Mouse (Mus musculus) cerebellum, adult 2 months (tissue): ENCODE data around the gene Glod4. TPM values are rescaled to one million over a fixed set of nuclear protein-coding genes. Genes with fewer than 3 reads are reported as not detected.
"Not testable (repeated sequence)": the region's sequence is repeated elsewhere in the genome, so short reads cannot be mapped to it uniquely, and the experiment has no call there.

ENCODE experiments used
- DNase-seq, 2 experiments: peaks; one replicate each; pipeline ENCODE4 v3.0.0; 2021
- H3K27ac ChIP-seq: fragments of 200-500 bp; 2 replicates; pipeline ENCODE4 v1.5.1; 2012; ENCODE audit warnings: low read length, control low read depth, inconsistent platforms; ENCODE audit not compliant: insufficient read depth
- H3K27me3 ChIP-seq: fragments of 200-500 bp; 2 replicates; pipeline ENCODE4 v1.6.1; 2012; ENCODE audit warnings: inconsistent platforms, mild to moderate bottlenecking, low read length, moderate library complexity; ENCODE audit not compliant: control insufficient read depth, insufficient read depth
- H3K4me1 ChIP-seq: fragments of 200-500 bp; 2 replicates; pipeline ENCODE4 v1.6.1; 2011; ENCODE audit warnings: low read length; ENCODE audit not compliant: control insufficient read depth, insufficient read depth
- H3K4me3 ChIP-seq: fragments of 200-500 bp; replicated peaks from 2 replicates; pipeline ENCODE3; 2011; ENCODE audit warnings: mild to moderate bottlenecking, low read depth, low read length, control low read depth; ENCODE audit not compliant: insufficient read depth
- CTCF ChIP-seq: fragments of 200-500 bp; IDR thresholded peaks from 2 replicates; pipeline ENCODE4 v1.5.1; 2011; ENCODE audit warnings: low read depth, mild to moderate bottlenecking, control low read depth, low read length, moderate library complexity, borderline replicate concordance; ENCODE audit not compliant: insufficient read depth
- POLR2A ChIP-seq: fragments of 200-500 bp; IDR thresholded peaks from 2 replicates; pipeline ENCODE4 v1.6.1; 2011; ENCODE audit warnings: low read length, control low read depth, borderline replicate concordance; ENCODE audit not compliant: insufficient read depth
- WGBS: fragments of 180-500 bp; shearing (Covaris S2); methylation state at CpG from one replicate; pipeline ENCODE4 v1.1.7; 2018; 5-methylcytosine and 5-hydroxymethylcytosine counted together
- polyA plus RNA-seq: library from polyadenylated mRNA; depleted of rRNA; stranded (reverse); fragments of >200 nt; gene quantifications from 2 replicates; pipeline ENCODE4 v1.2.3, GENCODE M21; 2012

The Glod4 gene
- polyA plus RNA-seq, 1 experiment: 44.9 TPM

DNA sequence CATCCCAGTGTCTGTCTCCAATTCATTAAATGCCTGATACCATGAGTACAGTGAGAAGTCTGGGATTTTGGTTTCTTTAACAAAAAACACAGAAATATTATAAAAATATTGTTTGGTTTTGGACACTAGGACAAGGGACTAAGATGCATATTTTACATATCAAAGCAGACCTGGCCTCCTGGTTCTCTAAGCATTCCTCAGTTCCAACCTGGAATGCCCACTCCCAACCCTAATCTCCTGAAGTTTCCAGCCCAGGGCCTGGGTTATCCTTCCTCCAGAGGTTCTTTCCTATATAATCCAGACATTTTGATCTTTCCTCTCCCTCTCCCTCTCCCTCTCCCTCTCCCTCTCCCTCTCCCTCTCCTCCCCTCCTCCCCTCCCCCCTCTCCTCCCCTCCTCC, 18.5 kb downstream of the Glod4 start:
- Histone ChIP-seq H3K27me3 (no peaks in the 10 kb centered on the region), H3K4me3 (no peak overlapping the region), H3K27ac (no peak overlapping the region), H3K4me1 (no peaks in the 10 kb centered on the region)
- DNase-seq: no peak
- TF ChIP-seq POLR2A (no peak), CTCF (no peak)

DNA sequence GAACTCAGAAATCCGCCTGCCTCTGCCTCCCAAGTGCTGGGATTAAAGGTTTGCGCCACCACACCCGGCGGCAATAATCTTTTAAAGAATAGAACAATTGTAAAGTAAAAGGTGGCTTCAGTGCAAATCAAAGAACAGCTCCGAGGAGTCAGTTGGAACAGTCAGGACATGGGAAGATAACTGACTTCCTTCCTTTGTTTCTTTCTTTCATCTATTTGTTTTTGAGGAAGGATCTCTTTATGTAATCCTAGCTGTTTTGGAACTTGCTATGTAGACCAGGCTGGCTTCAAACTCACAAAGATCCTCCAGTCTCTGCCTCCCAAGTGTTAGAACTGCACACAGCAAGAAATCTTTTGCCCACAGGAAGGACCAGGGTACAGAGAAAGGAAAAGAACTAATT, 18.9 kb downstream of the Glod4 start:
- Histone ChIP-seq H3K27me3 (no peaks in the 10 kb centered on the region), H3K4me3 (no peak overlapping the region), H3K4me1 (no peaks in the 10 kb centered on the region), H3K27ac (no peak overlapping the region)
- WGBS: 98% methylated on average over 5 of the region's 5 CpGs
- DNase-seq: no peak
- TF ChIP-seq CTCF: no peak
- TF ChIP-seq POLR2A: no peak

DNA sequence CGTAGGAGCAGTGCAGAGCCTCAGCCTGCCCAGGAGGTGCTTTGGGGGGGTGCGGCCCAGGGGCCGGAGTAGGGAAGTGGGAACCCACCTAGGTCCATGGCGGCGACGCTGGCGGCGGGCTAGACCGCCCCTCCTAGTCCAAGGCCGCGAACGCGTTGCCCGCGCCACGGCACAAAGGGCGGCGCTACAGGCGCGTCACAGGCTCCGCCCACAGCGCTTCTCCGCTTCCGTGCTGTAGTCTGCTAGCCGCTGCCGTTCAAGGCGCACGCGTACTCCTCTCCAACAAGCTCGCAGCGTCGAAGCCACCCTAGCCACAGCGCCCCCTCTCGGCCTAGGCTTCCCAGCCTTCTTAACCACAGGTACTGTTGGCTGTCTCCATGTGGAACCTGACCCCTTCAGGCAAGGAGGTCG, 26.1 kb downstream of the Glod4 start, which contains the start of the genes Dbil5 and Gemin4:
Dbil5 (plus strand) TSS at position 219 of the 411 bp plus-strand sequence.
Gemin4 (minus strand) TSS at position 275 of the 411 bp plus-strand sequence.
- 0 out of 2 replicates have a peak, but pooled peaks cover 4% of the 10 kb centered on the region for H3K4me1 ChIP-seq
- peak; percentile 96 to 97 for DNase-seq
- H3K4me3 ChIP-seq: peak within 1 kb of the TSS; percentile 72
- peak within 1 kb of the TSS; percentile 32 for H3K27ac ChIP-seq
- TF ChIP-seq CTCF (peak; percentile 95), POLR2A (peak; percentile 84)
- WGBS: under 1% methylated on average over 35 of the region's 35 CpGs
- no peaks in the 10 kb centered on the region for H3K27me3 ChIP-seq

DNA sequence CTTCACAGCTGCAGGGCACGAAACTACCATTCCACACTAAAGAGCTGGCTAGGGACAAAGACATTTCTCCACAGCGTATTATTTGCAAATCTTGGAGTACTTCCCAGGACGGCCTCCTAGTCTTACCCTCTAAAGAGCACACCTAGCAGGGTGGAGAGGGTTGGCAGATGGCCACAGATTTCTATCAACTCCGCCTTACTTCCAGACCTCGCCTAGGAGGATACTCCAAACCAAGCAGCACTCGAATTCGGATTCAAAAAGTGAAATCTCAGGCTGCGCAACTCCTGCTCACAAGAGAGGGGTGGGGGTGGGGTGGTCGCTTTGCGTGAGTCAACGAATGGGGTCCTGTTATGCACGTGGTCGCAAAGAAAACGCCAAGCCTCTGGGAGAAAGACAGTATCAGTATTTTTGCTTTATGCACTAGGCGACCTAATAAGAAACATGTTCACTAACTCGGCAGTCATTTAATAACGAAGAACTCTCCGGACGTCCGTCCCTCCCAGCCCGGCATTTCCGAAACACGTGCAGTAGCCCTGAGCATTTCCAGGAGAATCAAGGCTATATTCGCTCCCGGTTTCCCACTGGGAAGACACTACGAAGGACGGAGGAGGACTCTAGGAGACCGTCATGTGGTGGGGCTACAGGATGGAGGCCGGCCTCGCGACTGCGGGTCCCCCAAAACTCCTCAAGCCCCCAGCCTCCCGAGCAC, 26.7 kb downstream of the Glod4 start:
- Histone ChIP-seq H3K4me3 (peak overlapping the region; percentile 72), H3K27ac (peak overlapping the region; percentile 32), H3K4me1 (peaks cover 8% of the 10 kb centered on the region), H3K27me3 (no peaks in the 10 kb centered on the region)
- 2% methylated on average over 33 of the region's 33 CpGs for WGBS
- TF ChIP-seq POLR2A: no peak
- no peak for TF ChIP-seq CTCF
- DNase-seq: peak; percentile 38 to 47

DNA sequence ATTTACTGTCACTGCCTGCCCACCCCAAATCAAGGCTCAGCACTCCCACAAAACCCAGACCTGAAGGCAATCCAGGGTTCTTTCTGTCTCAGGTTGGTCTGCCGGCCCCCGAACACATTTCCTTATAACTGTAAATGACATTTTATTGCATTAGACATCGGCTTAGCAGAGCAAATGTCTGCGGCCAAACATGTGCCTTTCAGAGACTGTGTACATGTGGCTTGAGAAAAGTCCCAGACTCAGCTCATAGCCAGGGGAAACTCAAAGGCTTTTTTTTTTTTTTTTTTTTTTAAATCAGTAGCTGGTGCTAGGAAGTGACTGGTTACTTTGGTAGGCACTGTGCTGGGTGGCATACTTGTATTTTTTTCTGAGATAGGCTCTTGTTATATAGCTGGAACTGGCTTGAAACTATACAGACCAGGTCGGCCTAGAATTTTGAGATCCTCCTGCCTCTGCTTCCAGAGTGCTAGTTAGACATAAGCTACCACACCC, 27.4 kb downstream of the Glod4 start:
- H3K27ac ChIP-seq: no peak overlapping the region
- H3K4me1 ChIP-seq: peaks cover 12% of the 10 kb centered on the region
- no peaks in the 10 kb centered on the region for H3K27me3 ChIP-seq
- H3K4me3 ChIP-seq: no peak overlapping the region
- no peak for DNase-seq
- WGBS: 93% methylated on average over 5 of the region's 5 CpGs
- TF ChIP-seq CTCF (no peak), POLR2A (no peak)

DNA sequence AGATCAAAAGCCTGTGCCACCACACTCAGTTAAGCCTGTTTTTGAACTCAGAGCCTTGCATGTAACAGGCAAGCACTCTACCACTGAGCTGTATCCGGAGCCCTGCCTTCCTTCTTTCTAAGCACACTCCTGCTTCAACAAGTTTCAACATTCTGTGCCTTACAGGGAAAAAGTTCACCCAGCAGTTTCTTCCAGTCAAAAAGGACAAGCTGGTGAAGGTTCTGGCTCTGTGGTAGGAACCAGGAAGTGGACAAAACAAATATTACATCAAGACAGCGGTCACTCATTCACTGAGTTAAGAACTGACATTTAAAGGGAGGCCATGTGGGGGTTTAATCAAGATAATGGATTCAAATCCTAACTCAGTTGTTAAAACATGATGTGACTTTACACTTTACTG, 28.5 kb downstream of the Glod4 start:
- Histone ChIP-seq H3K27ac (no peak overlapping the region), H3K4me3 (no peak overlapping the region), H3K27me3 (no peaks in the 10 kb centered on the region), H3K4me1 (peaks cover 12% of the 10 kb centered on the region)
- DNase-seq: no peak
- 95% methylated on average over 2 of the region's 2 CpGs for WGBS
- TF ChIP-seq POLR2A (no peak), CTCF (no peak)

DNA sequence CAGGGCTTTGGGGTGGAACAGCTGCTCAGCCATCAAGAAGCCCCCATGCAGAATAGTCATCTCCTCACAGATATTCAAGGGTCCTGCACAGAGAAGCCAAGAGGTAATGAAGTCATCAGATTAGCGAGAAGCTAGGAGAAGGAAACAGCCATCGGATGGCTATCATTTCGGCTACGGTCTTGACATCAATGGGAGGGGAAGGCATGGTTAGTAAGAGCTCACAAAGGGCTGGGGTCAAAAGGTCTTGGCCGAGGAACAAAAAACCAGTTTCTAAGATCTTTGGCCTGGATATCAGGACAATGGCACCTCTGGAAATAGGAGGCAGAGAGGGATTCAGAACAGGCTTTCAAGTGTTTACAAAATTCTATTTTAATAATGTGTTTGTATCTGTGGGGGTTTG, 29.7 kb downstream of the Glod4 start:
- TF ChIP-seq POLR2A (no peak), CTCF (no peak)
- no peak for DNase-seq
- Histone ChIP-seq H3K27me3 (no peaks in the 10 kb centered on the region), H3K4me3 (no peak overlapping the region), H3K4me1 (peaks cover 14% of the 10 kb centered on the region), H3K27ac (no peak overlapping the region)
- 34% methylated on average over 5 of the region's 5 CpGs for WGBS

DNA sequence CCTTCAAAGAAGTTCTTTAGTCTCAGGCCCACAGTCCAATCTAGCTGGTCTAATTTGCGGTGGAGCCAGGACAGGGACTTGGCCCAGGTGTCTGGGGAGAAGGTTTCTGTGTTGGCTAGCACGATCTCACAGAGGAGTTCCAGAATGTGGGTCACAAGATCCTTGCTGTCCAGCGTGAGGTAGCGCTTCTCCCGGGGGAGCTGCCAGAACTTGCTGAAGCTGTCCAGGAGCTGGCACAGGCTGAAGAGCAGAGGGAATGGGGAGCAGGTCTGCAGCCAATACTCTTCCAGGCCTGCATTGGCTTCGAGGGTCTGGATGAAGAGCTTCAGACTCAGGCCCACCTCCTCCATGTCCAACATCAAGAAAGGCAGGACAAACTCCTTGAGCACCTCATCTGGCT, 31.9 kb downstream of the Glod4 start:
- H3K27ac ChIP-seq, H3K4me3 ChIP-seq, H3K27me3 ChIP-seq: not testable (repeated sequence)
- peak; percentile 44 to 55 for DNase-seq
- peaks cover 12% of the 10 kb centered on the region for H3K4me1 ChIP-seq
- WGBS: 14% methylated on average over 6 of the region's 6 CpGs
